Mouse (Mus musculus) gastrocnemius, adult 2 months (tissue): Measurements from ENCODE around the gene Cntn5. TPM values are rescaled to one million over a fixed set of nuclear protein-coding genes. Genes with fewer than 3 reads are reported as not detected.

ENCODE experiments used
- DNase-seq: peaks from one replicate; pipeline ENCODE4 v3.0.0; 2022
- H3K27ac ChIP-seq: fragments of 200-600 bp; 2 replicates; pipeline ENCODE4 v1.8.1; 2022; ENCODE audit warnings: mild to moderate bottlenecking
- H3K4me3 ChIP-seq: fragments of 200-600 bp; 2 replicates; pipeline ENCODE4 v1.8.1; 2022; ENCODE audit warnings: mild to moderate bottlenecking, moderate library complexity
- CTCF ChIP-seq: fragments of 200-600 bp; IDR thresholded peaks from 2 replicates; pipeline ENCODE4 v1.8.1; 2022; ENCODE audit warnings: antibody characterized with exemption, mild to moderate bottlenecking, moderate library complexity
- intact Hi-C: fragments of 180-260 bp; cut with DNase I; formaldehyde crosslinking; loops from one replicate; pipeline ENCODE4 v1.15.1; 2025
- microRNA-seq: library from miRNA; unstranded; fragments of <30 nt; microRNA quantifications from one replicate; pipeline ENCODE4 v1.2.0, GENCODE M21; 2021
- total RNA-seq, 2 experiments: library from RNA; stranded (reverse); gene quantifications; 2 replicates each; pipeline ENCODE4 v1.2.3; 2021

The Cntn5 gene
- total RNA-seq, 2 experiments from 2014 or later, result 0.08 TPM; not detected in 1

GRCm38 (mm10) chr9:9769659-9770058 is 1134.9 kb downstream of the Cntn5 start:
- no peak overlapping the region for H3K4me3 ChIP-seq
- DNase-seq, result no peak
- intact Hi-C loops, result no loop called here
- no peak for TF ChIP-seq CTCF
- no peak overlapping the region for H3K27ac ChIP-seq

GRCm38 (mm10) chr9:9718145-9718544 is 1186.4 kb downstream of the Cntn5 start:
- intact Hi-C loops, result no loop called here
- no peak overlapping the region for H3K4me3 ChIP-seq
- H3K27ac ChIP-seq, result no peak overlapping the region
- DNase-seq, result no peak
- TF ChIP-seq CTCF, result no peak

DNA sequence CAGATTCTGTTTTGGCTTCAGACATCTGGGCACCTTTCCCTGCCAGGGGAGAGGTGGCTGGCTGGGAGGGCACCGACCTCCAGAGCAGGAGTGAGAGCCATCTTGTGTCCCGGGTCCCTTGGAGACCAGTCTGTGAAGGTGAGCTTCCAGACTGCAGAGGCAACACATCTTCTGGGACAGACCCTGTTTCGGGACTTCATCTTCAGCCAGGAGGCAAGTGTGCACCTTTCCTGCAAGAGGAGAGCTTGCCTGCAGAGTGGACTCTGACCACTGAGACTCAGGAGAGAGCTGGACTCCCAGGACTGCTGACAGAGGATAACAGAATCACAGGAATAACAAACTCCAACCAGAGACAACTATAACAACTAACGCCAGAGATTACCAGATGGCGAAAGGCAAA is 1195.9 kb downstream of the Cntn5 start:
- no peak for TF ChIP-seq CTCF
- H3K4me3 ChIP-seq, result no peak overlapping the region
- intact Hi-C loops, result no loop called here
- no peak for DNase-seq
- no peak overlapping the region for H3K27ac ChIP-seq

DNA sequence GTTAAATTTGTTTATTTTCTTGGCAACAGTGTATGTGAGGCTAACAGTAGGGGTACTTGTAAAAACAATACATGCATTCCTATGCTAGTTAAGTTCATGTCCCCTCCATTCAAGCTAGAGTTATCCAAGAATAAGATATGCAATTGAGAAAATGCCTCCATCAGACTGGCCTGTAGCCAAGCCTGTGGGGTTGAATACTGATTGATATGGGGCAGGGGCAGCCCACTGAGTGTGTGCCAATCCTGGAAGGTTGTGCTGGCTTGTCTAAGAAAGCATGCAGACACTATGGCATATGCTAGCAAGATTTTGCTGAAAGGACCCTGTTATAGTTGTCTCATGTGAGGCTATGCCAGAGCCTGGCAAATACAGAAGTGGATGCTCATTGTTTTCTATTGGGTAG is 1196.8 kb downstream of the Cntn5 start:
- TF ChIP-seq CTCF, result no peak
- no peak overlapping the region for H3K27ac ChIP-seq
- intact Hi-C loops, result no loop called here
- DNase-seq, result no peak
- no peak overlapping the region for H3K4me3 ChIP-seq

- intact Hi-C loops, result no loop called here
These were observed 1199.4 kb downstream of the Cntn5 start for GRCm38 (mm10) chr9:9705180-9705579.

DNA sequence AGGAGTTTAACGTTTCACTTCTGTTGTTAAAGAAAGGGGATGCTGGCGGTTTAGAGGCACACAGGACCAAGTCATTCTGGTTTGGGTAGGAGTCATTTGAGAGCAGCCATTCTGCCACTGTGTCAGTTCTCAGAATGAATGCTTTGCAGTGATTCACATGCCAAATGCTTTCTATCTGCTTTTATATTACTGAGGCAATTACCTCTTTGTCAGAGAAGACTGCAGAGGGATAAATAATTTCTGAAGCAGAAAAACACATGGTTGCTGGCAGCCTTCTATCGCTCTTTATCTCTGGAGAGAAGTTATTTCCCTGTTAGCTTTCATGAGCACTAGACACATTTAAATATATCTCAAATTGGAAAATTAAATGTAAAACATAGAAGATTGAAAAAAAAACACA is 1207.9 kb downstream of the Cntn5 start:
- no peak for DNase-seq
- H3K4me3 ChIP-seq, result no peak overlapping the region
- no peak for TF ChIP-seq CTCF
- intact Hi-C loops, result no loop called here
- H3K27ac ChIP-seq, result no peak overlapping the region

More at GRCm38 (mm10) chr9:9705180-9705579, 1199.4 kb downstream of the Cntn5 start:
- no peak for DNase-seq
- no peak overlapping the region for H3K27ac ChIP-seq
- no peak overlapping the region for H3K4me3 ChIP-seq
- no peak for TF ChIP-seq CTCF

- intact Hi-C loops, result no loop called here
- Histone ChIP-seq H3K4me3 (no peak overlapping the region), H3K27ac (no peak overlapping the region)
- DNase-seq, result no peak
- TF ChIP-seq CTCF, result no peak
These were observed 1222.2 kb downstream of the Cntn5 start for GRCm38 (mm10) chr9:9682348-9682884.

GRCm38 (mm10) chr9:9676078-9676477 is 1228.5 kb downstream of the Cntn5 start:
- Histone ChIP-seq H3K4me3 (no peak overlapping the region), H3K27ac (no peak overlapping the region)
- intact Hi-C loops, result no loop called here
- no peak for TF ChIP-seq CTCF
- no peak for DNase-seq

DNA sequence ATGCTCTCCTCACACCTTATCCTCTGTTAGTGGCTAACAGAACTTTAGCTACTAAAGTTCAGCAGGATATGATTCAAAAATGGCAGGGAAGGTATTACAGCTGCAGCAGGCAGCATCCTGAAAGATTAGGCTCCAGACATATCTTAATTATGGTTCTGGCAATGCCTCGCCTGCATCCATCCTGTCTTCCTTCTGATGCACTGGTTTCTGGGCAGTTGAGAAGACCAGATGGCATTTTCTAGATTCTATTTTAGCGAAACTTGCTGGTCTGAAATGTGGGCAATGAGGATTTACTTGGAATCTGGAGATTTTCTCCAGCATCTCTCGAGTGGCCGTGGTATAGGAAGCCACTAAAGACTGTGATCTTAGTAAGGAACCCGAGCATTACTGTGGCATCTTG is 1230.0 kb downstream of the Cntn5 start:
- intact Hi-C loops, result no loop called here
- TF ChIP-seq CTCF, result no peak
- no peak for DNase-seq
- no peak overlapping the region for H3K4me3 ChIP-seq
- H3K27ac ChIP-seq, result no peak overlapping the region

- no peak overlapping the region for H3K4me3 ChIP-seq
- intact Hi-C loops, result no loop called here
- no peak overlapping the region for H3K27ac ChIP-seq
- DNase-seq, result no peak
- no peak for TF ChIP-seq CTCF
These were observed 1231.1 kb downstream of the Cntn5 start for GRCm38 (mm10) chr9:9673277-9674049.

GRCm38 (mm10) chr9:9653463-9653862 is 1251.1 kb downstream of the Cntn5 start:
- intact Hi-C loops, result no loop called here
- Histone ChIP-seq H3K4me3 (no peak overlapping the region), H3K27ac (no peak overlapping the region)
- no peak for TF ChIP-seq CTCF
- DNase-seq, result no peak

- Histone ChIP-seq H3K27ac (no peak overlapping the region), H3K4me3 (no peak overlapping the region)
- no peak for DNase-seq
- no peak for TF ChIP-seq CTCF
- intact Hi-C loops, result no loop called here
These were observed 1257.2 kb downstream of the Cntn5 start for GRCm38 (mm10) chr9:9647361-9647760.

GRCm38 (mm10) chr9:9646276-9646675 is 1258.3 kb downstream of the Cntn5 start:
- TF ChIP-seq CTCF, result no peak
- intact Hi-C loops, result no loop called here
- Histone ChIP-seq H3K4me3 (no peak overlapping the region), H3K27ac (no peak overlapping the region)
- DNase-seq, result no peak

Small RNAs within 50 kb of the gene (microRNA-seq; reads per million reads assigned to microRNA genes)
- not detected for gene Gm24496
- not detected for gene Gm25086
- not detected for gene Gm26195
- gene Mir6237, result not detected
